Mouse (Mus musculus): ENCODE results near the gene Trim10.

- TF ChIP-seq TAL1 (IDR thresholded peaks at IDR 0.05; ENCODE audit: low read length): no peak
- no peak for TF ChIP-seq GATA1 (IDR thresholded peaks at IDR 0.05; ENCODE audit: low read length)
These were observed 17.7 kb upstream of the Trim10 start for GRCm38 (mm10) chr17:36851627-36852026.

All from erythroblast, embryonic 14.5 days (primary cell).